Mouse (Mus musculus): ENCODE measurements around the gene Chchd4.

GRCm38 (mm10) chr6:91493053-91493452 is 19.7 kb upstream of the Chchd4 start:
- TF ChIP-seq POLR2A (IDR thresholded peaks at IDR 0.05; ENCODE audit: low read depth, low read length) (no peak), CTCF (conservative IDR thresholded peaks at IDR 0.05; ENCODE audit: insufficient read depth, insufficient read length, low read depth, low read length) (no peak)
